Mouse (Mus musculus) sigmoid colon, adult 10 weeks (tissue): ENCODE data around the gene Adam34. TPM values are rescaled to one million over a fixed set of nuclear protein-coding genes. Genes with fewer than 3 reads are reported as not detected.

Experiments used
- polyA plus RNA-seq: library from polyadenylated mRNA; stranded (reverse); fragments of 350-450 nt; fragmentation: Illumina TruSeq; extraction: RNeasy Lipid Tissue Mini Kit (QIAGEN cat#74804); gene quantifications from one replicate; pipeline ENCODE4 v1.2.3, GENCODE M21; 2014; ENCODE audit warnings: low read depth, low replicate concordance

The Adam34 gene
- polyA plus RNA-seq = not detected

GRCm38 (mm10) chr8:43709949-43710348, at the start of gene Adam34:
Gene Adam34, minus strand, starts transcription at chr8:43710049.

GRCm38 (mm10) chr8:43627176-43627575, 82.7 kb downstream of the Adam34 start, which contains the start of gene Gm5346:
Gene Gm5346, minus strand, starts transcription at chr8:43627276.

Other genes with a start within 250 kb of the Adam34 start
- gene Adam26b, start 181.9 kb downstream of the Adam34 start, polyA plus RNA-seq = not detected
- not detected for gene Adam26a, start 133.3 kb downstream of the Adam34 start, polyA plus RNA-seq
- gene Gm5346, start 82.8 kb downstream of the Adam34 start, polyA plus RNA-seq = not detected